Mouse (Mus musculus) forebrain, embryonic 15.5 days (tissue): Measurements from ENCODE around the gene Masp2. TPM values are rescaled to one million over a fixed set of nuclear protein-coding genes. Genes with fewer than 3 reads are reported as not detected.

Experiments used
- polyA plus RNA-seq: library from polyadenylated mRNA; unstranded; fragments of >200 nt; fragmentation: Nextera tagmentation; extraction: Ambion mirVana; gene quantifications from 2 replicates; pipeline ENCODE4 v1.2.1, GENCODE M21; 2015

Gene Masp2
- polyA plus RNA-seq, 1 experiment from 2014 or later: 1.1 TPM

Other genes starting within 250 kb of the Masp2 start
- 18.4 and 19.0 TPM in 2 replicates for gene Ubiad1, start 157.8 kb upstream of the Masp2 start, polyA plus RNA-seq
- 22.6 and 25.1 TPM in 2 replicates for gene Mtor, start 153.9 kb upstream of the Masp2 start, polyA plus RNA-seq
- 0.33 and 0.38 TPM in 2 replicates for gene Angptl7, start 102.1 kb upstream of the Masp2 start, polyA plus RNA-seq
- gene Exosc10, start 44.1 kb upstream of the Masp2 start, polyA plus RNA-seq: 93.1 and 97.5 TPM in 2 replicates
- 178 and 180 TPM in 2 replicates for gene Srm, start 11.1 kb upstream of the Masp2 start, polyA plus RNA-seq
- gene Tardbp, start 24.5 kb downstream of the Masp2 start, polyA plus RNA-seq: 272 and 274 TPM in 2 replicates
- not detected in 2 replicates for gene Gm572, start 40.8 kb downstream of the Masp2 start, polyA plus RNA-seq
- gene Casz1, start 201.9 kb downstream of the Masp2 start, polyA plus RNA-seq: 0.68 and 1.1 TPM in 2 replicates